Mouse (Mus musculus) cerebellum, adult 9-10 months (tissue): ENCODE results near the gene Olfr288.

ENCODE experiments used
- DNase-seq: peaks from one replicate; pipeline ENCODE4 v3.0.0; 2022

Olfr288 gene

GRCm38 (mm10) chr15:98165525-98165924 is 29.8 kb downstream of the Olfr288 start, which contains the start of gene Asb8:
TSS of gene Asb8 (minus strand) at chr15:98165625.
- no peak for DNase-seq

DNA sequence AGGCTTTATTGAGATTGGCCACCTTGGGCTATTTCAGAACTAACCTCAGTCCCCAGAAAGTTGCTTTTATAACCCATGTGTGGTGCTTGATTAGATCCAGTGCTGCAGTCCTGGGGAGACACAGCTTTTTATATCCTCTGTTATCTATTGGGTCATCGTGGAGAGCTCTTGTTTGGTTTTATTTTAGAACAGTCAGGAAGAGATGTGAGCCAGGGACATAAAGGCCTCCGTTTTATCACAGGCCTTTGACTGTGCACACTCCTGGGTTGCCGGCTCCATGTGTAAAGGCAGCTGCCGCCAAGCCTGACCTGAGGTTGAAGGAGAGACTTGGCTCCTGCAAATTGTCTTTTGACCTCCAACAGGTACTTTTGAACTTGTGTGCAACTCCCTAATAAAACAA is 32.8 kb downstream of the Olfr288 start:
- no peak for DNase-seq

GRCm38 (mm10) chr15:98161026-98161805 is 34.1 kb downstream of the Olfr288 start:
- DNase-seq: no peak

- no peak for DNase-seq
These were observed 38.1 kb downstream of the Olfr288 start for GRCm38 (mm10) chr15:98157253-98157652.

DNA sequence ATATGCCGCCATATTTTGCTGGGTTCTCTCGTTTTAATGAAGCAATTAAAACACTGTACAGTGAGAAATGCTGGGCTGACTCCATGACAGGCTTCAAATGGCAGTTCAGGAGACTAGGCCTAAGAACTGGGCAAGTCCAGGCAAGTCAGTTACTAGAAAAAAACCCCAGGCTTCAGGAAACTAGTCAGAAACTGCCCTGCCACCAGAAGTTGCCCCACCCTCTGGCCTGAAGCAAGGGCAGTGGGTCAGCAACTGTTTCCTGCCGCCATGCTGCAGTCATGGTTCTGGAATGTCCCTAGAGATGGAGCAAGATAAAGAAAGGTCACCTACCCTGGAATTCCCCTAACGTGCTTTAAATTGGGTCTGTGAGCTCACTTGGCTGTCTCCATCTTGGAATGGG is 39.4 kb downstream of the Olfr288 start:
- DNase-seq: no peak

DNA sequence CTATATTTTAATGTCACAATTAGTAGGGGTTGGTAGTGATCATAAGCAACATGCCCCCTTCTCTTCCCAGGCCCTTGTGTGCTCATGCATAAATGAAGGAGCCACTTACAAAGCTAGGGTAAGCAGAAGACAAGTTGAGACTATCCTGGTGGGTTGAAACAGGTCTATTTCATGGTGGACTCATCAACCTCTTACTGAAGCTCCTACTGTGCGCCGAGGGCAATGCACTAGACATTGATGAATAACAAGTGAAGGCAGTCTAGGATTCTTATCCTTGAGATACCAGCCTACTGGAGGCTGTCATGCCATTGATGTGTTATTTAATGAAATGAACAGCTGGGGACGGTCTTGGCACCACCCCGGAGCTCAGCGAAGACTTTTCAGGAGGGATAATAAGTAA is 40.1 kb downstream of the Olfr288 start:
- DNase-seq: no peak

DNA sequence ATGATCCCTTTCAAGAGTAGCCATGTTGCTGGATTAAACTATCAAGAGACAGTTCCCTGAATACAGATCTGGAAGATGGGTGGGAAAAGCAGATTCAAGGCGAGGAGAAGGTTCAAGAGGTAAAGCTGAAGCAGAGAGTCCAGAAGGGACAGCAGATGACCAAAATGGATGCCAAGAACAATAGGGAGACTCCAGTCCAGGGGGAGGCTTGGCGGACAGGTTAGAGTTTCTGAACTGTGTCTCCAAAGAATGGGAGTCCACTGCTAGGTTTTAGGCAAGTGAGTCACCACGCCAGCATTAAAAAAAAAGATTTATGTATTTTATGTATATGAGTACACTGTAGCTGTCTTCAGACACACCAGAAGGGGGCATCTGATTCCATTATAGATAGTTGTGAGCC is 40.7 kb downstream of the Olfr288 start:
- DNase-seq: no peak

- DNase-seq: no peak
These were observed 41.2 kb downstream of the Olfr288 start for GRCm38 (mm10) chr15:98154146-98154545.

- peak; percentile 75 for DNase-seq
These were observed 41.7 kb downstream of the Olfr288 start for GRCm38 (mm10) chr15:98153625-98154024.

GRCm38 (mm10) chr15:98152916-98153315 is 42.4 kb downstream of the Olfr288 start:
- no peak for DNase-seq

- DNase-seq: no peak
These were observed 46.2 kb downstream of the Olfr288 start for GRCm38 (mm10) chr15:98149166-98149602.

- peak; percentile 83 for DNase-seq
These were observed 47.0 kb downstream of the Olfr288 start for GRCm38 (mm10) chr15:98148356-98148755.

DNA sequence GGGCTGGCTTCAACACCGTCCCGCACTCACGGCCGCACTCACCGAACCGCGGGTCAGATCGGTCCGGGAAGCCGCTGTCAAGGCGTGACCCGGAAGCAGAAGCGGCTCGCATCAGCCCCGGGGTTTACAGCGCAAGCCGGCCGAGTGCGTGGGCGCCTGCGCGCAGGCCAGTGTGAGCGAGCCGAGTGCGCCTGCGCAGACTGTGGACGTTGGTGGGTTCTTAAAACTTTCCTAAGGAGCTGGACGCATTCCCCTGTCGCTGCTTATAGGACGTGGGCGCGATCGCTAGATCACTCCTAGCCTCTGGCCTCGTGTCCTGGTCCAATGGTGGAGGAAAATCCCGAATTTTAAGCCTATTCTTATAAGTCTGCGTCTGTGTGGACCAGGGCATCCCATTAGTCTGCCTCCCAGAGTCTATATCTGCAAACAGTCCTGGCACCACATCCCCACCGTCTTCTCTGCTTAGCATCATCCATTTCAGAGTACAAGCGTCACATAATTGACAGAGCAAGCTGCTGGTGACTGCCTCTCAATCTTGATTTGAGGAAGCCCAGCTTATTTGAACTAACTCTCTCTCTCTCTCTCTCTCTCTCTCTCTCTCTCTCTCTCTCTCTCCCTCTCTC is 49.7 kb downstream of the Olfr288 start:
- peak; percentile 91 for DNase-seq

DNA sequence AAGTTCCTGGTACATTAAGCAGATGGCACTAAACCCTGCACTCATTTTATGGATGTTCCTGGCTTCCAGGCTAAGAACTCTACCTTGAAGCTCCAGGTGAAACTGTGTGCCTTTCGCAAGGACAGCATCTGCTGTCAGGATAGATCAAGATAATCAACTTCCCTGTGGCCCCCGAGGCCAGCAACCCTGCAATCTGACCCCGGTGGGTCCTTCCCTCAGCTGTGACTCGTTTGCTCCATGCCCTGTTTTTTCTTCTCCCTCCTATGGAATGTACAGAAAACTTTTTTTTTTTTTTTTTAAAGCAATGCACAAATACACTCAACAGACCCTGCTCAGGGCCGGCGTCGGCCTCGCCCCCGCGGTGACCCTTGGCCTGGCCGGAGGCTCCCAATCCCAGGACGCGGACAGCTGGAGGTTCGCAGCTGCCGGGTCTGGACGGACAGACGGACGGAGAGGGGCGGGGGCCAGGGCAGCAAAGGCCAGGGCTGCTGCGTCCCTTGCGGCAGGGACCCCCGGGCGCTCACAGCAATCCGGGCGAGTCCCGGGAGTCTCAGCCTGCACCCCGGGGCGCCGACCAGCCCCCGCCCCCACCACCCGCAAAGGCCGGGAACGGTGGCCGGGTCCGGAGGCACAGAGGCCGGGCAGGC is 50.4 kb downstream of the Olfr288 start:
- no peak for DNase-seq

GRCm38 (mm10) chr15:98142515-98142914 is 52.8 kb downstream of the Olfr288 start:
- DNase-seq: no peak

GRCm38 (mm10) chr15:98140809-98141208 is 54.5 kb downstream of the Olfr288 start:
- DNase-seq: no peak

DNA sequence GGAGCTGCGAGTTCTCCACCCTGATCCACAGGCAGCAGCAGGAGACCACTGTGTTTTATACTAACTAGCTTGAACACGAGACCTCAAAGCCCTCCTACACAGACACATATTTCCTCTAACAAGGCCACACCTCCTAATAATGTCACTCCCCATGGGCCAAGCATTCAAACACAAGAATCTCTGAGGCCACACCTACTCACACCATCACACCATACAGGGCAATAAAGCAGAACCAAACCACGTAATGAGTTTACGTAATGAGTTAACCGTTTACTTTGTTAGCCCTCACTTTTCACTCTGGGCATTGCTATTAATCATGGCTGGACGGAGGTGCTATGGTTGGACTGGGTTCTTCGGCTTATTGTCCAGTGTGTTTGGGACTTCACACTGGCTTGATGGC is 55.6 kb downstream of the Olfr288 start:
- no peak for DNase-seq

GRCm38 (mm10) chr15:98136871-98137270 is 58.5 kb downstream of the Olfr288 start:
- DNase-seq: no peak
